Mouse (Mus musculus) liver, postnatal 0 days (tissue): ENCODE data around the gene Hist1h2bk.

Experiments
- CTCF ChIP-seq: sonication (generic); IDR thresholded peaks from 2 replicates; pipeline ENCODE4 v1.5.1; 2016; ENCODE audit warnings: antibody characterized with exemption, low read depth
- EP300 ChIP-seq: IDR thresholded peaks from 2 replicates; pipeline ENCODE4 v1.6.1; 2016; ENCODE audit warnings: antibody characterized with exemption, low read depth, mild to moderate bottlenecking

- no peak for TF ChIP-seq CTCF
- no peak for TF ChIP-seq EP300
Observed at GRCm38 (mm10) chr13:22053754-22054153, 18.1 kb downstream of the Hist1h2bk start.
